Mouse (Mus musculus) layer of hippocampus, postnatal 36 days (tissue): ENCODE data around the gene Tor1aip1. TPM values are rescaled to one million over a fixed set of nuclear protein-coding genes. Genes with fewer than 3 reads are reported as not detected.

Experiments used
- total RNA-seq, 2 experiments: library from RNA; stranded (reverse); gene quantifications; 2 replicates each; pipeline ENCODE4 v1.2.3; 2021

Tor1aip1 gene
- total RNA-seq, 2 experiments from 2014 or later = 33.6 to 34.8 TPM

Other genes starting within 250 kb of the Tor1aip1 start
- gene Qsox1, start 223.6 kb downstream of the Tor1aip1 start, total RNA-seq = 10 to 100 TPM; 28.0 to 30.4 TPM
- gene Cep350, start 63.2 kb downstream of the Tor1aip1 start, total RNA-seq = 10 to 100 TPM; 47.4 to 51.9 TPM
- gene Tor1aip2, start 1.1 kb downstream of the Tor1aip1 start, total RNA-seq = 10 to 100 TPM; 54.7 to 63.6 TPM
- 10 to 100 TPM; 15.5 to 17.3 TPM for gene Fam163a, start 168.5 kb upstream of the Tor1aip1 start, total RNA-seq